Mouse (Mus musculus) G1E (cell line): ENCODE results near the gene Anks6.

Source experiments
- CTCF ChIP-seq: IDR thresholded peaks from 2 replicates; pipeline ENCODE4 v1.5.1; 2012; ENCODE audit warnings: low read depth, low read length, inconsistent platforms, mixed read lengths
- GATA1 ChIP-seq: IDR thresholded peaks from 2 replicates; pipeline ENCODE4 v1.6.1; 2012; ENCODE audit warnings: borderline replicate concordance, low read length, inconsistent platforms, mixed read lengths
- GATA2 ChIP-seq: IDR thresholded peaks from 2 replicates; pipeline ENCODE4 v1.6.1; 2012; ENCODE audit warnings: low read depth, low read length, inconsistent platforms, borderline replicate concordance
- POLR2AphosphoS5 ChIP-seq: IDR thresholded peaks from 2 replicates; pipeline ENCODE4 v1.6.1; 2012; ENCODE audit warnings: low read depth, low read length, inconsistent platforms; ENCODE audit not compliant: insufficient replicate concordance
- TAL1 ChIP-seq: conservative IDR thresholded peaks from 2 replicates; pipeline ENCODE4 v1.6.1; 2012; ENCODE audit warnings: low read depth, low read length, inconsistent platforms, mixed read lengths

DNA sequence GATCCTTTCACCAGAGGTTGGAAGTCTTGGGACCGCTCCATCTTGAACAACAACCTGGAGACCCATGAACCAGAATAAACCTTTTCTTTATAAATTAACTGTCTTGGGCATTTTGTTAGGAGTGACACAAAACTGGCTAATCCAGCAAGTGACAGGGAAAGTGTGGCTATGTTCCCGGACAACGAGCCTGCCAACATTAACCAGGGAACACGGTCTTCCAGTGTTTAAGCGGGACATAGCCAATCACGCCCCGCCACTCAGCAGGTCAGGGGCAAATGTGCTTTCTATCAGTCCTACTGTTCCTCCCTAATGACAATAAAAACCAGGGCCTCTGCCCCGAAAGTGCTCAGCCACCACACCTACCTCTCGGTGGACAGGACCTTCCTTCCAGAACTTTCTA, 13.4 kb downstream of the Anks6 start:
- TF ChIP-seq GATA1 (no peak), CTCF (no peak), TAL1 (no peak), POLR2AphosphoS5 (no peak), GATA2 (no peak)
